Mouse (Mus musculus) bone marrow, adult 2 months (tissue): ENCODE results near the gene A730009L09Rik.

ENCODE experiments used
- CTCF ChIP-seq: fragments of 200-500 bp; IDR thresholded peaks from 2 replicates; pipeline ENCODE4 v1.5.1; 2011; ENCODE audit warnings: low read length, control low read depth; ENCODE audit not compliant: control insufficient read depth, insufficient read depth
- POLR2A ChIP-seq: fragments of 200-500 bp; IDR thresholded peaks from 2 replicates; pipeline ENCODE4 v1.6.1; 2011; ENCODE audit warnings: low read depth, mild to moderate bottlenecking, control low read depth, low read length, borderline replicate concordance; ENCODE audit not compliant: control insufficient read depth

GRCm38 (mm10) chr16:84560279-84560602 lies 45.3 kb downstream of the A730009L09Rik start:
- TF ChIP-seq CTCF, result no peak
- TF ChIP-seq POLR2A, result no peak
